Comparison of ENCODE assay signal across 20 mouse cellular contexts in the genomic region with DNA sequence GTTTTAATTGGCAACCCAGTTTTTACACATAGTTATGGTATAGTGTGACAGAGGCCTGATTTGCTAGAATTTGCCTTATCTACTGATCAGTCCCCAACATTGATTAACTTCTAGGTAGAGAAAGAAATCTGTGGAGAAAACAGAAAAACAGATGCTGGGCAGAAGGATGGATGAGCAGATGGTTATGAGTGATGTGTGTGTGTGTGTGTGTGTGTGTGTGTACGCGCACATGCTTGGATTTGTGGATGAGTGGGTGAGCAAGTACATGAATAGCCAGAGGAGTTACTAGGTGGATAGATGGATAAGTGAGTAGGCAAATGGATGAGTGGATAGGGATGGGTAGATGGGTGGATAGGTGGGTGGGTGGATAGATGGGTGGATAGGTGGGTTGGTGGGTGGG. TPM values are rescaled to one million over a fixed set of nuclear protein-coding genes. Genes with fewer than 3 reads are reported as not detected.
"Had no signal": no experiment of that assay in that cellular context is flagged by ENCODE, and none has a peak within 500 bp of the region (broad histone marks: within the 10 kb centered on the region; RNA-seq: fewer than 3 reads in every experiment).

No protein-coding gene starts in this region.

- H3K4me1 ChIP-seq: lung, embryonic 15.5 days; megakaryocyte, embryonic 14.5 days; midbrain, embryonic 15.5 days; neural tube, embryonic 12.5 days had no signal

- ATAC-seq: liver, postnatal 0 days; lung, postnatal 0 days; midbrain, embryonic 13.5 days; midbrain, embryonic 15.5 days had no signal

- H3K9me3 ChIP-seq: lung, embryonic 15.5 days; megakaryocyte, embryonic 14.5 days; midbrain, embryonic 13.5 days; midbrain, embryonic 15.5 days; neural tube, embryonic 12.5 days had no signal

- H3K4me3 ChIP-seq: lung, embryonic 15.5 days; megakaryocyte, embryonic 14.5 days; midbrain, embryonic 13.5 days; midbrain, embryonic 15.5 days; neural tube, embryonic 12.5 days had no signal

- H3K4me2 ChIP-seq: lung, embryonic 15.5 days; midbrain, embryonic 11.5 days; midbrain, embryonic 13.5 days; midbrain, embryonic 15.5 days; neural tube, embryonic 12.5 days had no signal

- H3K27me3 ChIP-seq: lung, embryonic 15.5 days; midbrain, embryonic 13.5 days; midbrain, embryonic 15.5 days; neural tube, embryonic 12.5 days had no signal

- H3K27ac ChIP-seq: lung, embryonic 15.5 days; macrophage; midbrain, embryonic 13.5 days; midbrain, embryonic 15.5 days; neural tube, embryonic 12.5 days had no signal

- DNase-seq: liver, postnatal 0 days; lung, adult 2 months; lung, postnatal 14 days; lung, postnatal 36 days; retina, postnatal 1 day; right cerebral cortex, adult 18-20 months; right cerebral cortex, postnatal 25 days; right cerebral cortex, postnatal 4 days; spleen, adult 18-20 months; thymus, adult 18-20 months; thymus, postnatal 14 days; thymus, postnatal 36 days had no signal

- H3K9ac ChIP-seq: liver, postnatal 0 days; lung, embryonic 15.5 days; midbrain, embryonic 13.5 days; midbrain, embryonic 15.5 days; neural tube, embryonic 12.5 days had no signal

- H3K36me3 ChIP-seq: lung, embryonic 15.5 days; midbrain, embryonic 13.5 days; midbrain, embryonic 15.5 days; neural tube, embryonic 12.5 days had no signal

RNA-seq across cellular contexts. Expression of gene Atp2b2, which starts 20.7 kb away (rescaled TPM):
- polyA plus RNA-seq: macrophage had no signal
